Mouse (Mus musculus): ENCODE results near the gene Scel. TPM values are rescaled to one million over a fixed set of nuclear protein-coding genes. Genes with fewer than 3 reads are reported as not detected.

The Scel gene
- total RNA-seq (2023) = not detected

DNA sequence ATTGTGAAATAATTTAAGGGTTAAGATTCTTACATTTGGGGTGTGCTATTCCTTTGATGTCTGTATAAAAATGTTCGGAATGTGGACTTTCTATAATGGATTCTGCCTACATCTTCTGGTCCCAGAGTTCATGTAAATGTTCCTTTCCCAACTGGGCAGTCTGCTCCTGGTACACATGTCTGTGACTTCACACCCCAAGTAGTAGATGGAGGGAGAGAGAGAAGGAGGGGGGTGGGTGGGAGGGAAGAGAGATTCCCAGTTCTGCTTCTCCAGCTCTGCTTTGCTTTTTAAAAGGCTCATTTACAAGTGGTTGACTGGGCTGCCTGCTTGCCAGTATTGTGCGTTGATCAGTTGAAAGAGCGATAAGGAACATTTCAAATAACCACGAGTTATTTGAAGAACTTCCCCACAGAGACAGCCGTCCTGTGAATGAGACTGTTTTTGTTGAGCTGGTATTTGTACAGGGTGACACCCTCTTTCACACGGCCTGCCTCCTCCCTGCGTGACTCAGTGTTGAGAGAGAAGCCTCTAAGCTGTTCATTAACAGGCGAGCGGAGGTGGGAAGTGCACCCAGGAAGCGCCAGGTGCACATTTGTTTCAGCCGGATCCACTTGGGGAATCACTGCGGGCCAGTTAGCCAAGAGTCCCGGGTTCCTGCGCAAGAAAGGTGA, at the start of gene Scel:
TSS of gene Scel (plus strand) at position 541 of the 671 bp plus-strand sequence.

GRCm38 (mm10) chr14:103649896-103650334, 136.8 kb downstream of the Scel start, which contains the start of gene Slain1:
Gene Slain1, plus strand, starts transcription at chr14:103650228.

Other genes starting within 250 kb of the Scel start
- gene Mycbp2, start 166.5 kb upstream of the Scel start, total RNA-seq (2023) = 145 TPM
- 50.9 TPM for gene Slain1, start 136.9 kb downstream of the Scel start, total RNA-seq (2023)

Data from CD4-positive naive resting alpha-beta T cell, adult 57 days (primary cell).